Mouse (Mus musculus) heart, embryonic 15.5 days (tissue): ENCODE measurements around the gene Igf2bp3. TPM values are rescaled to one million over a fixed set of nuclear protein-coding genes. Genes with fewer than 3 reads are reported as not detected.

Experiments used
- ATAC-seq: fragments of 200-750 bp; cut with Nextera tagmentation; replicated peaks from 2 replicates; pipeline ENCODE4 v1.8.0; 2017; ENCODE audit warnings: low read depth, moderate TSS enrichment; ENCODE audit not compliant: insufficient number of reproducible peaks, insufficient read depth, low FRiP score
- H3K27ac ChIP-seq: fragments of 300-500 bp; sonication (generic); 2 replicates; pipeline ENCODE4 v1.5.1; 2015; ENCODE audit warnings: mild to moderate bottlenecking, inconsistent platforms
- H3K27me3 ChIP-seq: fragments of 300-500 bp; sonication (generic); 2 replicates; pipeline ENCODE4 v1.6.1; 2015; ENCODE audit warnings: inconsistent platforms
- H3K36me3 ChIP-seq: fragments of 300-500 bp; sonication (generic); 2 replicates; pipeline ENCODE4 v1.6.1; 2015; ENCODE audit warnings: mild to moderate bottlenecking, inconsistent platforms
- H3K4me1 ChIP-seq: fragments of 300-500 bp; sonication (generic); replicated peaks from 2 replicates; pipeline ENCODE4 v1.6.1; 2015; ENCODE audit warnings: inconsistent platforms
- H3K4me2 ChIP-seq: fragments of 300-500 bp; sonication (generic); 2 replicates; pipeline ENCODE4 v1.6.1; 2015; ENCODE audit warnings: inconsistent platforms, mild to moderate bottlenecking, moderate library complexity
- H3K4me3 ChIP-seq: fragments of 300-500 bp; sonication (generic); 2 replicates; pipeline ENCODE4 v1.5.1; 2015; ENCODE audit warnings: mild to moderate bottlenecking, inconsistent platforms
- H3K9ac ChIP-seq: fragments of 300-500 bp; sonication (generic); 2 replicates; pipeline ENCODE4 v1.6.1; 2015; ENCODE audit warnings: mild to moderate bottlenecking, inconsistent platforms
- H3K9me3 ChIP-seq: fragments of 300-500 bp; sonication (generic); replicated peaks from 2 replicates; pipeline ENCODE4 v1.6.1; 2016; ENCODE audit warnings: inconsistent platforms
- WGBS: fragments of 180-500 bp; shearing (Covaris S2); methylation state at CpG from one replicate; pipeline ENCODE4 v1.1.7; 2015; ENCODE audit warnings: mixed read lengths; 5-methylcytosine and 5-hydroxymethylcytosine counted together
- polyA plus RNA-seq: library from polyadenylated mRNA; unstranded; fragments of >200 nt; fragmentation: Nextera tagmentation; extraction: Ambion mirVana; gene quantifications from 2 replicates; pipeline ENCODE4 v1.2.1, GENCODE M21; 2015

Igf2bp3 gene
- polyA plus RNA-seq, 1 experiment from 2014 or later: 33.0 TPM

GRCm38 (mm10) chr6:49241562-49241961, 26.8 kb upstream of the Igf2bp3 start:
- Histone ChIP-seq H3K9ac (no peak overlapping the region), H3K27me3 (no peaks in the 10 kb centered on the region), H3K27ac (no peak overlapping the region), H3K4me1 (no peaks in the 10 kb centered on the region), H3K36me3 (peaks cover 25% of the 10 kb centered on the region), H3K9me3 (no peaks in the 10 kb centered on the region), H3K4me3 (no peak overlapping the region), H3K4me2 (no peak overlapping the region)
- no peak for ATAC-seq
- 91% methylated on average over 1 of the region's 1 CpGs for WGBS

GRCm38 (mm10) chr6:49236331-49236730, 21.6 kb upstream of the Igf2bp3 start:
- WGBS: 55% methylated on average over 9 of the region's 9 CpGs
- no peak overlapping the region for H3K9ac ChIP-seq
- ATAC-seq: peak; percentile 100
- H3K4me1 ChIP-seq: no peaks in the 10 kb centered on the region
- no peaks in the 10 kb centered on the region for H3K9me3 ChIP-seq
- no peak overlapping the region for H3K4me3 ChIP-seq
- H3K36me3 ChIP-seq: no peaks in the 10 kb centered on the region
- H3K4me2 ChIP-seq: no peak overlapping the region
- no peak overlapping the region for H3K27ac ChIP-seq
- H3K27me3 ChIP-seq: no peaks in the 10 kb centered on the region

GRCm38 (mm10) chr6:49233356-49233755, 18.6 kb upstream of the Igf2bp3 start:
- ATAC-seq: no peak
- 52% methylated on average over 4 of the region's 4 CpGs for WGBS
- Histone ChIP-seq H3K9me3 (no peaks in the 10 kb centered on the region), H3K4me2 (no peak overlapping the region), H3K4me3 (no peak overlapping the region), H3K27me3 (no peaks in the 10 kb centered on the region), H3K36me3 (no peaks in the 10 kb centered on the region), H3K9ac (no peak overlapping the region), H3K4me1 (no peaks in the 10 kb centered on the region), H3K27ac (no peak overlapping the region)

GRCm38 (mm10) chr6:49228126-49228679, 13.4 kb upstream of the Igf2bp3 start:
- H3K4me1 ChIP-seq: peaks cover 3% of the 10 kb centered on the region; the same call in 1 of the 2 replicates
- no peaks in the 10 kb centered on the region for H3K27me3 ChIP-seq
- WGBS: 14% methylated on average over 7 of the region's 7 CpGs
- H3K9me3 ChIP-seq: no peaks in the 10 kb centered on the region
- H3K4me3 ChIP-seq: no peak overlapping the region
- no peak overlapping the region for H3K9ac ChIP-seq
- H3K27ac ChIP-seq: no peak overlapping the region
- H3K4me2 ChIP-seq: peak overlapping the region; percentile 16
- ATAC-seq: no peak
- H3K36me3 ChIP-seq: no peaks in the 10 kb centered on the region

- peak overlapping the region; percentile 8; the same call in 1 of the 2 replicates for H3K4me3 ChIP-seq
- peak overlapping the region; percentile 51 for H3K4me2 ChIP-seq
- WGBS: 9% methylated on average over 15 of the region's 15 CpGs
- no peak for ATAC-seq
- no peaks in the 10 kb centered on the region for H3K9me3 ChIP-seq
- H3K27ac ChIP-seq: no peak overlapping the region
- H3K9ac ChIP-seq: no peak overlapping the region
- no peaks in the 10 kb centered on the region for H3K27me3 ChIP-seq
- no peaks in the 10 kb centered on the region for H3K36me3 ChIP-seq
- H3K4me1 ChIP-seq: peaks cover 3% of the 10 kb centered on the region; the same call in 1 of the 2 replicates
Observed at GRCm38 (mm10) chr6:49227184-49227735, 12.5 kb upstream of the Igf2bp3 start.

- Histone ChIP-seq H3K27ac (no peak overlapping the region), H3K4me2 (no peak overlapping the region)
- 80% methylated on average over 3 of the region's 3 CpGs for WGBS
Observed at GRCm38 (mm10) chr6:49225728-49226123, 11.0 kb upstream of the Igf2bp3 start.

GRCm38 (mm10) chr6:49224923-49225727, 10.4 kb upstream of the Igf2bp3 start:
- H3K27me3 ChIP-seq: no peaks in the 10 kb centered on the region
- no peak for ATAC-seq
- H3K9me3 ChIP-seq: no peaks in the 10 kb centered on the region
- H3K4me1 ChIP-seq: peaks cover 7% of the 10 kb centered on the region; the same call in 1 of the 2 replicates
- no peak overlapping the region for H3K4me3 ChIP-seq
- H3K4me2 ChIP-seq: no peak overlapping the region
- no peak overlapping the region for H3K27ac ChIP-seq
- WGBS: 57% methylated on average over 11 of the region's 11 CpGs
- no peak overlapping the region for H3K9ac ChIP-seq
- no peaks in the 10 kb centered on the region for H3K36me3 ChIP-seq

More at GRCm38 (mm10) chr6:49225728-49226123, 11.0 kb upstream of the Igf2bp3 start:
- Histone ChIP-seq H3K36me3 (no peaks in the 10 kb centered on the region), H3K4me3 (no peak overlapping the region), H3K9me3 (no peaks in the 10 kb centered on the region), H3K9ac (no peak overlapping the region), H3K4me1 (peaks cover 7% of the 10 kb centered on the region; the same call in 1 of the 2 replicates), H3K27me3 (no peaks in the 10 kb centered on the region)
- no peak for ATAC-seq

- Histone ChIP-seq H3K36me3 (no peaks in the 10 kb centered on the region), H3K4me1 (peaks cover 10% of the 10 kb centered on the region), H3K27me3 (no peaks in the 10 kb centered on the region), H3K4me2 (peak overlapping the region; percentile 38), H3K27ac (no peak overlapping the region), H3K9ac (no peak overlapping the region), H3K4me3 (no peak overlapping the region), H3K9me3 (no peaks in the 10 kb centered on the region)
- no peak for ATAC-seq
- WGBS: 5% methylated on average over 7 of the region's 7 CpGs
Observed at GRCm38 (mm10) chr6:49221906-49222305, 7.1 kb upstream of the Igf2bp3 start.

GRCm38 (mm10) chr6:49219920-49220604, 5.3 kb upstream of the Igf2bp3 start:
- peak overlapping the region; percentile 25; the same call in 1 of the 2 replicates for H3K4me3 ChIP-seq
- no peaks in the 10 kb centered on the region for H3K27me3 ChIP-seq
- no peak for ATAC-seq

GRCm38 (mm10) chr6:49219001-49219560, 4.3 kb upstream of the Igf2bp3 start:
- Histone ChIP-seq H3K9ac (no peak overlapping the region), H3K27me3 (no peaks in the 10 kb centered on the region), H3K36me3 (no peaks in the 10 kb centered on the region), H3K27ac (no peak overlapping the region), H3K9me3 (no peaks in the 10 kb centered on the region), H3K4me3 (no peak overlapping the region), H3K4me2 (no peak overlapping the region), H3K4me1 (peaks cover 10% of the 10 kb centered on the region)
- ATAC-seq: no peak
- WGBS: 35% methylated on average over 4 of the region's 4 CpGs

More at GRCm38 (mm10) chr6:49219920-49220604, 5.3 kb upstream of the Igf2bp3 start:
- WGBS: 8% methylated on average over 16 of the region's 16 CpGs
- Histone ChIP-seq H3K27ac (no peak overlapping the region), H3K9ac (no peak overlapping the region), H3K36me3 (no peaks in the 10 kb centered on the region), H3K4me1 (peaks cover 10% of the 10 kb centered on the region), H3K4me2 (peak overlapping the region; percentile 57), H3K9me3 (no peaks in the 10 kb centered on the region)
